Mouse (Mus musculus) stomach, postnatal 0 days (tissue): ENCODE data around the gene Gpatch8. TPM values are rescaled to one million over a fixed set of nuclear protein-coding genes. Genes with fewer than 3 reads are reported as not detected.

ENCODE experiments used
- ATAC-seq: fragments of 200-750 bp; cut with Nextera tagmentation; 2 replicates; pipeline ENCODE4 v1.8.0; 2017; ENCODE audit not compliant: low FRiP score, low TSS enrichment
- DNase-seq: peaks from one replicate; pipeline ENCODE4 v3.0.0-alpha.2; 2016; ENCODE audit warnings: low spot score
- H3K27ac ChIP-seq: fragments of 300-500 bp; sonication (generic); replicated peaks from 2 replicates; pipeline ENCODE4 v1.5.1; 2014; ENCODE audit warnings: mild to moderate bottlenecking, control low read depth
- H3K27me3 ChIP-seq: fragments of 300-500 bp; sonication (generic); 2 replicates; pipeline ENCODE4 v1.6.1; 2014; ENCODE audit warnings: low read length; ENCODE audit not compliant: control insufficient read depth, insufficient read depth
- H3K36me3 ChIP-seq: fragments of 300-500 bp; sonication (generic); 2 replicates; pipeline ENCODE4 v1.6.1; 2014; ENCODE audit warnings: low read length, mixed read lengths; ENCODE audit not compliant: control insufficient read depth, insufficient read depth
- H3K4me1 ChIP-seq: fragments of 300-500 bp; sonication (generic); replicated peaks from 2 replicates; pipeline ENCODE4 v1.6.1; 2014; ENCODE audit warnings: antibody characterized with exemption; ENCODE audit not compliant: control insufficient read depth, insufficient read depth
- H3K4me2 ChIP-seq: fragments of 300-500 bp; sonication (generic); replicated peaks from 2 replicates; pipeline ENCODE4 v1.6.1; 2014; ENCODE audit warnings: low read depth, mild to moderate bottlenecking, control low read depth, moderate library complexity
- H3K4me3 ChIP-seq: fragments of 300-500 bp; sonication (generic); 2 replicates; pipeline ENCODE4 v1.5.1; 2014; ENCODE audit warnings: low read depth, low read length, control low read depth
- H3K9ac ChIP-seq: fragments of 300-500 bp; sonication (generic); 2 replicates; pipeline ENCODE4 v1.6.1; 2014; ENCODE audit warnings: mild to moderate bottlenecking, low read length, control low read depth, mixed read lengths
- H3K9me3 ChIP-seq: fragments of 300-500 bp; sonication (generic); 2 replicates; pipeline ENCODE4 v1.6.1; 2016; ENCODE audit warnings: low read length; ENCODE audit not compliant: control insufficient read depth
- CTCF ChIP-seq: IDR thresholded peaks from 2 replicates; pipeline ENCODE4 v1.5.1; 2016; ENCODE audit warnings: antibody characterized with exemption, low read depth, mild to moderate bottlenecking, moderate library complexity
- EP300 ChIP-seq: optimal IDR thresholded peaks from 2 replicates; pipeline ENCODE3; 2016; ENCODE audit warnings: antibody characterized with exemption
- WGBS: fragments of 180-500 bp; shearing (Covaris S2); extraction: QIAGEN DNeasy Blood & Tissue Kit; methylation state at CpG from one replicate; pipeline ENCODE4 v1.1.7; 2014; 5-methylcytosine and 5-hydroxymethylcytosine counted together
- polyA plus RNA-seq: library from polyadenylated mRNA; unstranded; fragments of >200 nt; fragmentation: Nextera tagmentation; extraction: Ambion mirVana; gene quantifications from 2 replicates; pipeline ENCODE4 v1.2.1, GENCODE M21; 2015

Gene Gpatch8
- polyA plus RNA-seq, 1 experiment from 2014 or later: 16.8 TPM

GRCm38 (mm10) chr11:102475027-102475426 lies 81.2 kb downstream of the Gpatch8 start:
- Histone ChIP-seq H3K27me3 (no peaks in the 10 kb centered on the region), H3K4me3 (no peak overlapping the region), H3K9ac (no peak overlapping the region), H3K27ac (no peak overlapping the region), H3K9me3 (no peaks in the 10 kb centered on the region), H3K4me1 (no peaks in the 10 kb centered on the region), H3K36me3 (peaks cover 22% of the 10 kb centered on the region), H3K4me2 (no peak overlapping the region)
- WGBS: 97% methylated on average over 3 of the region's 3 CpGs
- no peak for TF ChIP-seq CTCF
- no peak for TF ChIP-seq EP300
- ATAC-seq (no peak), DNase-seq (no peak)

- Histone ChIP-seq H3K27me3 (no peaks in the 10 kb centered on the region), H3K27ac (no peak within 1 kb of the TSS), H3K4me3 (no peak within 1 kb of the TSS), H3K9ac (no peak within 1 kb of the TSS), H3K4me1 (peaks cover 6% of the 10 kb centered on the region), H3K4me2 (no peak within 1 kb of the TSS), H3K9me3 (no peaks in the 10 kb centered on the region), H3K36me3 (no peaks in the 10 kb centered on the region)
- TF ChIP-seq EP300 (no peak), CTCF (no peak)
- 65% methylated on average over 11 of the region's 11 CpGs for WGBS
- DNase-seq (no peak), ATAC-seq (no peak)
Observed at GRCm38 (mm10) chr11:102469648-102470357, 86.4 kb downstream of the Gpatch8 start, which contains the start of gene Itga2b. TSS of gene Itga2b (minus strand) at chr11:102470122.

- no peak for TF ChIP-seq EP300
- no peak for TF ChIP-seq CTCF
- Histone ChIP-seq H3K27me3 (no peaks in the 10 kb centered on the region), H3K4me1 (peaks cover 6% of the 10 kb centered on the region), H3K4me3 (peak overlapping the region; percentile 40), H3K36me3 (no peaks in the 10 kb centered on the region), H3K27ac (peak overlapping the region; percentile 91), H3K9ac (peak overlapping the region; percentile 54), H3K4me2 (peak overlapping the region; percentile 80), H3K9me3 (no peaks in the 10 kb centered on the region)
- peak; percentile 99 for DNase-seq
- ATAC-seq: peak; percentile 95
- 0% methylated on average over 36 of the region's 37 CpGs for WGBS
Observed at GRCm38 (mm10) chr11:102467041-102467631, 89.1 kb downstream of the Gpatch8 start.

- TF ChIP-seq EP300: no peak
- Histone ChIP-seq H3K4me3 (no peak overlapping the region), H3K4me1 (peaks cover 6% of the 10 kb centered on the region), H3K27me3 (no peaks in the 10 kb centered on the region), H3K4me2 (peak overlapping the region; percentile 31), H3K27ac (peak overlapping the region; percentile 91), H3K9ac (no peak overlapping the region), H3K36me3 (no peaks in the 10 kb centered on the region), H3K9me3 (no peaks in the 10 kb centered on the region)
- 17% methylated on average over 26 of the region's 26 CpGs for WGBS
- peak; percentile 75 for DNase-seq
- peak; percentile 31 for ATAC-seq
Observed at GRCm38 (mm10) chr11:102465713-102466436, 90.3 kb downstream of the Gpatch8 start.

GRCm38 (mm10) chr11:102464901-102465300 lies 91.3 kb downstream of the Gpatch8 start:
- ATAC-seq (no peak), DNase-seq (no peak)
- Histone ChIP-seq H3K27me3 (no peaks in the 10 kb centered on the region), H3K4me3 (no peak overlapping the region), H3K4me1 (peaks cover 6% of the 10 kb centered on the region), H3K27ac (no peak overlapping the region), H3K4me2 (no peak overlapping the region), H3K36me3 (no peaks in the 10 kb centered on the region), H3K9ac (no peak overlapping the region), H3K9me3 (no peaks in the 10 kb centered on the region)
- TF ChIP-seq CTCF (no peak), EP300 (no peak)
- 92% methylated on average over 6 of the region's 6 CpGs for WGBS

GRCm38 (mm10) chr11:102461764-102462163 lies 94.4 kb downstream of the Gpatch8 start:
- Histone ChIP-seq H3K9ac (no peak overlapping the region), H3K27me3 (no peaks in the 10 kb centered on the region), H3K4me1 (0 out of 2 replicates have a peak, but pooled peaks cover 2% of the 10 kb centered on the region), H3K9me3 (no peaks in the 10 kb centered on the region), H3K36me3 (no peaks in the 10 kb centered on the region), H3K4me3 (no peak overlapping the region), H3K4me2 (no peak overlapping the region), H3K27ac (no peak overlapping the region)
- no peak for TF ChIP-seq EP300
- no peak for TF ChIP-seq CTCF
- ATAC-seq (no peak), DNase-seq (no peak)
- WGBS: 80% methylated on average over 3 of the region's 3 CpGs
